Mouse (Mus musculus) megakaryocyte, embryonic 14.5 days (primary cell): ENCODE results near the gene Olr1. TPM values are rescaled to one million over a fixed set of nuclear protein-coding genes. Genes with fewer than 3 reads are reported as not detected.

ENCODE experiments used
- H3K27me3 ChIP-seq: replicated peaks from 2 replicates; pipeline ENCODE3; 2012; ENCODE audit warnings: inconsistent platforms
- H3K36me3 ChIP-seq: replicated peaks from 2 replicates; pipeline ENCODE3; 2012; ENCODE audit warnings: low read length, inconsistent platforms, mixed read lengths
- H3K4me1 ChIP-seq: 2 replicates; pipeline ENCODE4 v1.6.1; 2012; ENCODE audit warnings: inconsistent platforms
- H3K4me3 ChIP-seq: replicated peaks from 2 replicates; pipeline ENCODE3; 2012; ENCODE audit warnings: moderate library complexity, mild to moderate bottlenecking, inconsistent platforms
- H3K9me3 ChIP-seq: 2 replicates; pipeline ENCODE4 v1.6.1; 2012; ENCODE audit warnings: inconsistent platforms
- FLI1 ChIP-seq: IDR thresholded peaks from 2 replicates; pipeline ENCODE4 v1.6.1; 2012; ENCODE audit warnings: low read length, inconsistent platforms, mixed read lengths
- GATA1 ChIP-seq: IDR thresholded peaks from 3 replicates; pipeline ENCODE4 v1.6.1; 2012; ENCODE audit warnings: mixed read lengths, low read length, inconsistent platforms, borderline replicate concordance
- polyA plus RNA-seq: library from polyadenylated mRNA; stranded (reverse); fragments of >175 nt; gene quantifications from 2 replicates; pipeline ENCODE4 v1.2.3, GENCODE M21; 2012; ENCODE audit warnings: low replicate concordance; ENCODE audit not compliant: insufficient read depth

Gene Olr1
- polyA plus RNA-seq, 1 experiment: 0.21 TPM

- no peaks in the 10 kb centered on the region for H3K9me3 ChIP-seq
- peak within 1 kb of the TSS; percentile 98 for H3K4me3 ChIP-seq
These were observed 26.2 kb upstream of the Olr1 start, which contains the start of gene Gabarapl1 for GRCm38 (mm10) chr6:129532942-129533860. Gabarapl1 (plus strand) TSS chr6:129533160.

GRCm38 (mm10) chr6:129532556-129532941 is 25.6 kb upstream of the Olr1 start:
- Histone ChIP-seq H3K4me3 (peak overlapping the region; percentile 98), H3K36me3 (peaks cover 32% of the 10 kb centered on the region), H3K9me3 (no peaks in the 10 kb centered on the region), H3K4me1 (peaks cover 45% of the 10 kb centered on the region), H3K27me3 (no peaks in the 10 kb centered on the region)
- TF ChIP-seq GATA1 (no peak), FLI1 (no peak)

More at GRCm38 (mm10) chr6:129532942-129533860, 26.2 kb upstream of the Olr1 start, which contains the start of gene Gabarapl1:
- no peaks in the 10 kb centered on the region for H3K27me3 ChIP-seq
- TF ChIP-seq FLI1 (no peak), GATA1 (no peak)
- H3K36me3 ChIP-seq: peaks cover 38% of the 10 kb centered on the region
- peaks cover 50% of the 10 kb centered on the region for H3K4me1 ChIP-seq

DNA sequence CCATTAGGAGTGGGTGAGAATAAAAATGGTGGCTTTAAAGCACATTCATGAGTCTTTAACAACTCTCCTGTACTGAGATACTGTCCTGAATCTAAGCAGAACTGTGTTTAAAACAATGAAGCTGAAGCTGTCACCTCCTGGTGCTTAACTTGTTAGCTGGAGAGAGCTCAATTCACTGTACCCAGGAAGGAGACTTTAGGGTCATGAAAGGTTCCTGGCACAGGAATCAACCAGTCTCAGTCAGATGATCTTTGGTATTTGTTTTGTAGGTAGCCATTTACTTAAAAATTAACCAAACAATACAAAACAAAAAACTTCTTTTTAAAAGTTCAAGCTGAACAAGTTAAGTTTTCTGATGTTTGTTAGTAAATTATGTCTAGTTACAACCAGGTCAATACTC is 23.3 kb upstream of the Olr1 start:
- TF ChIP-seq FLI1 (no peak), GATA1 (no peak)

DNA sequence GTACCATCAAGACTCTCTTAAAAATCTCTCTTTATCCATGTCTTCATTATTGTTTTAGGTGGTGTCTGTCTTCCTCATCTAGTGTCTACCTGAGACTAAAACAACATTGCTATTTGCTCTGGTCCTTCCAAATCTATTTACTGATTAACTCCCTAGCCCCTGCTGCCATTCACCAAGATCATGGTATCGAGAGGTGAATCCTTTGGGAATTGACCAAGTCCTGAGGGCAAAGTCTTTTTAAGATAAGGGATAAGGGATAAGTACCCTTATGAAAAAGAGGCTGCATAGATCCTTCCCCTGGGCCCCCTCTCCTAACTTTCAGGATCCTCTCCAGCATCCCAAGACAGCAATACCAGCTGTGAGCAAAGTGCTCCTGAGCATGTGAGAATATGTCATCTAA is 22.6 kb upstream of the Olr1 start:
- no peaks in the 10 kb centered on the region for H3K27me3 ChIP-seq
- H3K36me3 ChIP-seq: peaks cover 3% of the 10 kb centered on the region
- H3K4me1 ChIP-seq: peaks cover 21% of the 10 kb centered on the region
- TF ChIP-seq FLI1 (no peak), GATA1 (no peak)
- no peaks in the 10 kb centered on the region for H3K9me3 ChIP-seq
- no peak overlapping the region for H3K4me3 ChIP-seq

More for the DNA sequence above, 23.3 kb upstream of the Olr1 start:
- peaks cover 28% of the 10 kb centered on the region for H3K4me1 ChIP-seq
- H3K4me3 ChIP-seq: no peak overlapping the region
- H3K36me3 ChIP-seq: peaks cover 9% of the 10 kb centered on the region
- no peaks in the 10 kb centered on the region for H3K27me3 ChIP-seq
- H3K9me3 ChIP-seq: no peaks in the 10 kb centered on the region

- no peak overlapping the region for H3K4me3 ChIP-seq
- TF ChIP-seq FLI1 (no peak), GATA1 (no peak)
These were observed 20.5 kb upstream of the Olr1 start for GRCm38 (mm10) chr6:129527416-129527815.

DNA sequence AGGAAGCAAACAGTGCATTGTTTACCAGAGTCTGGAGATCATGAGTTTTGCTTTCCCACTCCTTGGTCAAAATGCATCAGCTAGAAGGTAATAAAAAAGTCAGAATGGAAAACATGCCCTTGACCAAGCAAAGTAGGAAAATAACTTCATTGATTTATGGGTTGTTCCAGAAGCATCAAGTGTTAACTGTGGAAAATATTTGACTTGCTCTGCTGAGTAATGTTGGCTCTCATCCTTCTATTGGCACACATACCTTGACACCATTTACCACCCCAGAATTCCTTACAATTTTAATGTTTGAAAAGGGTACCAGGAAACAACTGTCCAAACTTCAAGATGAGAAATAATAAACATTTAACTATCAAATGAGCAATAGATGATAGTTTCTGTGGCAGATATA is 19.1 kb upstream of the Olr1 start:
- Histone ChIP-seq H3K4me1 (peaks cover 11% of the 10 kb centered on the region; the same call in 1 of the 2 replicates), H3K9me3 (no peaks in the 10 kb centered on the region), H3K27me3 (no peaks in the 10 kb centered on the region), H3K36me3 (no peaks in the 10 kb centered on the region), H3K4me3 (no peak overlapping the region)
- TF ChIP-seq GATA1: no peak
- no peak for TF ChIP-seq FLI1

More at GRCm38 (mm10) chr6:129527416-129527815, 20.5 kb upstream of the Olr1 start:
- H3K9me3 ChIP-seq: no peaks in the 10 kb centered on the region
- no peaks in the 10 kb centered on the region for H3K36me3 ChIP-seq
- no peaks in the 10 kb centered on the region for H3K27me3 ChIP-seq
- H3K4me1 ChIP-seq: peaks cover 16% of the 10 kb centered on the region

- H3K4me1 ChIP-seq: peaks cover 42% of the 10 kb centered on the region
- peaks cover 2% of the 10 kb centered on the region for H3K27me3 ChIP-seq
- no peaks in the 10 kb centered on the region for H3K36me3 ChIP-seq
- no peak overlapping the region for H3K4me3 ChIP-seq
- TF ChIP-seq FLI1: no peak
- TF ChIP-seq GATA1: no peak
- H3K9me3 ChIP-seq: no peaks in the 10 kb centered on the region
These were observed 10.9 kb upstream of the Olr1 start for GRCm38 (mm10) chr6:129517752-129518408.

GRCm38 (mm10) chr6:129516388-129516787 is 9.4 kb upstream of the Olr1 start:
- TF ChIP-seq GATA1 (no peak), FLI1 (no peak)
- no peaks in the 10 kb centered on the region for H3K36me3 ChIP-seq

DNA sequence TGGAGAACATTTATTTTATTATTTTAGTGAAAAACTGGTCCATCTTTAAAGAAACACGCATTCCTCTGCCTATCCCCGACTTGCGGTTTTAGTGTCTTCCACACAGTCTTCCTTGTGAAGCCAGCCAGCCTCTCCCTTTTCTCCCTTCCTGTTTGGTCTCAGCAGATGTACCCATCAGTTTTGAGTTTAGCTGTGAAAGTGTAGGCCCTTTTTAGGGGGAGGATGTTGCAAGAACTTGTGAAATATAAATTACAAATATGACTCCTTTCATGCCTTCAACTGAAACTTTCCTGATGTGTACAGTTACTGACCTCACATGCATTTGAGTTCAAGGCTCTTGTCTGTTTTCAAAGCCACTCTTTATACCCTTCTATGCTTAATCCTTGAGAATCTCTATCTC is 8.1 kb upstream of the Olr1 start:
- no peak overlapping the region for H3K4me3 ChIP-seq
- peaks cover 2% of the 10 kb centered on the region for H3K27me3 ChIP-seq
- H3K36me3 ChIP-seq: no peaks in the 10 kb centered on the region
- H3K9me3 ChIP-seq: no peaks in the 10 kb centered on the region
- H3K4me1 ChIP-seq: peaks cover 51% of the 10 kb centered on the region
- TF ChIP-seq GATA1 (no peak), FLI1 (no peak)

More at GRCm38 (mm10) chr6:129516388-129516787, 9.4 kb upstream of the Olr1 start:
- Histone ChIP-seq H3K4me1 (peaks cover 49% of the 10 kb centered on the region), H3K27me3 (peaks cover 2% of the 10 kb centered on the region), H3K4me3 (no peak overlapping the region), H3K9me3 (no peaks in the 10 kb centered on the region)
